Mouse (Mus musculus) R1 (cell line): ENCODE data around the gene 4930426L09Rik.
A peak's percentile ranks its signal among the peaks of the same experiment; 100 is the strongest.
"Not testable (repeated sequence)": the region's sequence is repeated elsewhere in the genome, so short reads cannot be mapped to it uniquely, and the experiment has no call there.

ENCODE experiments used
- DNase-seq: peaks from one replicate; pipeline ENCODE4 v3.0.0-alpha.2; 2018; ENCODE audit warnings: low read depth, low spot score

Gene 4930426L09Rik

DNA sequence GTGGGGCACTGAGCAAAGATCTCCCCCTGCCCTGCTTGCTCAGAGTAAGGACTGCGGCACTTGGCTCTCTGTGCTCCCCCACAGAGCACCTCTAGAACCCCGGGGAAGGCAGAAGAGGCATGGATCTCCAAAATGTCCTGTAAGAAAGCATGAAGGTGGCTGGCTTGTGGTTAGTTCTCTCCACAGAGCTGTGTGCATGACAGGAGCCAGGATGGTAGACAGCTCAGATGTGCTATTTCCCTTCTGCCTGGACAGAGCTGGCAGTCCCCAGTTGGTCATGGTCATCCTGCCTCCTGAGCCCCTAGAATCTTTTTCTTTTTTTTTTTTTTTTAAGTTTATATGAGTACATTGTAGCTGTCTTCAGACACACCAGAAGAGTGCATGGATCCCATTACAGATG, 27.7 kb upstream of the 4930426L09Rik start:
- no peak for DNase-seq

DNA sequence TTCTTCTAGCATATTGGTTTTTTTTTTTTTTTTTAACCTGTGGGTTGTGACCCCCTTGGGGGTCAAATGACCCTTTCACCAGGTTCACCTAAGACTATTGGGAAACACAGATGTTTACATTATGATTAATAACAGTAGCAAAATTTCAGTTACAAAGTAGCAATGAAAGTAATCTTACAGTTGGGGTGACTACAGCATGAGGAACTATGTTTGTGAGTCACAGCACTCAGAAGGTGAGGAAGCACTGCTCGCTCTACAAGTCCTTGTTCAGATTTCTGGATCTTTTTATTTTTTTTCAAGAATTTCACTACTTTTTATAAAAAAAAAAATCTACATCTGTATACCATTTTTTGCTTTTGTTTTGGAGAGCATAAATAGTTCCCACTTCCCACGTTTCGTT, 26.6 kb upstream of the 4930426L09Rik start:
- no peak for DNase-seq

DNA sequence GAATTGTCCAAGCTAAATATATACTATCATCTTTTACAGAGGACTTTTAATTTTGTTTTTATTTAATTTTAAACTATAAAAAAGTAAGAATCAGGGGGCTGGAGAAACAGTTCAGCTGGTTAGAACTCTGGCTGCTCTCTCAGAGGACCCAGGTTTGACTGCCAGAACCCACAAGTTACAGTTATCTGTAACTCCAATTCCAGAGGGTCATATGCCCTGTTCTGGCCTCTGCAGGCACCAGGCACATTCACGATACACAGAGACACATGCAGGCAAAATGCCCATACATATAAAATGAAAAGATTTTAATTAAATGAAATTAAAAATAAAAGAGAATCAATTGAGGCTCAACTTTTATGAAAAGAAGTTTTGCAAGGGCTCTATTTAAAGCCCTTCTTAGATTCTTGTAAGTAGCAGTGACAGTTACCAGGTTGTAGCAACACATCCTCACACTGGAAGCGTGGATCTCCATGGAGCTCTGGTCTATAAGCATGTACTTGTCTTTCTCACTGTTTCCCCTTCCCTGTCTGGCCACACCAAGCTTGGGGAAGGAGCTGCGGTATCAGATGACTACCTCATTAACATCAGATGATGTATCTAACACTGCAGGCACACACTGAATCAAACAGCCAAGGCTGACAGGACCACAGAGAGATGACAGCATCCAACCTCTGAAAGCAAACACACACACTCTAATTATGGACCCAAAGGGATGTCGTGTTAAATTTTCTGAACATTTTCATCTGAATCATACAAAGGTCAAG, 23.1 kb upstream of the 4930426L09Rik start:
- no peak for DNase-seq

DNA sequence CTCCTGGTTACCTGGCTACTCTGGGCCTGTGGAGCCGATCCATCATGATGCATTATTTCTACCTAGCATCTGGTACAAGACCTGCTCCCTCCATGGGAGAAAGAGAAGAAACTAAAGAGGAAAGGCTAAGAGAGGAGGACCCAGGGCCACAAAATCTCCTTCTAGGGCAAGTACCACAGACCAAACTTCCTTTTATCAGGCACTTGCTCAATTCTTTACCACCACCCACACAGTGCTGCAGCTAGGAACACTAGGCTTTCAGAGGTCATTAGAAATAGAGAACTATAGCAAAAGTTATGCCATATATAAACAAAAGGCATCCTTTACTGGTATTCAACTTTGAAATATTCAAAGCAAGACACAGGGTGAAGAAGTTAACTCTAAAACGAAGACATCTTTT, 22.0 kb upstream of the 4930426L09Rik start:
- DNase-seq, result no peak

DNA sequence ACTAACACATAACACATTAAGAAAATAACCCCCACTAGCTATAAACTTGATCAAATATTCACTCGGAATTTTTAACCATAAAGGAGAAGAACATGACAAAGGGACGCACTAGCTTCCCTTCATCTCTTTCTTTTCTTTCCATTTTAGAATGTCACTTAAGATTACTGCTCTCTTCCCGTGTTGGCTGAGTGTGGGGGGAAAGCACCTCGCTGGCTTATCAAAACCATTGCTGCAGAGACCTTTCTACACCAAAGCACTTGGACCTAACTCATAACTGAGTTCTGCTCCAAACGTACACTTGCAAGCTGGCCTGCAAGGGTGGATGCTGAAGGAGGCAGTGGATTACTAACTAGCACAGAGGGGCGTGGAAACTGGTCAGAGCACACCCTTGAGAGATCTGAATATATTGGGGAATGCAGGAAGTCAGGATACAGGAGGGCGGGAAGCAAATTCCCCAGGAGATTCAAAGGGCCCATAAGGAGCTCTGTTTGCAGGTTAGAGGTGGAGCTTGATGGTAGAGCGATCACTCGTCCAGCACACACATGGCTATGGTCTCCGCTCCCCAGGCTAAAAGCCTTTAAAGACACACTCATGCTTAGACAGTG, 20.8 kb upstream of the 4930426L09Rik start:
- peak; percentile 78 for DNase-seq

DNA sequence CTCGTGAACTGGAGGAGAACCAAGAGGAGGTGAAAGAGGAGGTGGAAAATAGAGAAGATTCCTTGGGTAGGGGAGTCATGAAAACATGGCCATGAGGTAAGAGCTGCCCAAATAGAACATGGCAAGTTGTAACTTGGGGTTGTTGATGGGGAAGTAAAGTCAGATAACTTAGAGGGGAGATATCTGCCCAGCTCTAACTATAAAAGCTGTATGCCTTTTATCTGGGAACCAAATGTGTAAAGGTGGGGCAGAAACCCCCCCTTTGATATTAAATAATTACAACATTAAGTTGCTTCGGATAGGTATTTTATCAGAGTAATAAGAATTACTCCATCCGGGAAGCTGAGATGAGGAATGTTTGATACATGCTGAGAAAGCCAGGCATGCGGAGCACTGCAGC, 19.1 kb upstream of the 4930426L09Rik start:
- DNase-seq, result no peak

DNA sequence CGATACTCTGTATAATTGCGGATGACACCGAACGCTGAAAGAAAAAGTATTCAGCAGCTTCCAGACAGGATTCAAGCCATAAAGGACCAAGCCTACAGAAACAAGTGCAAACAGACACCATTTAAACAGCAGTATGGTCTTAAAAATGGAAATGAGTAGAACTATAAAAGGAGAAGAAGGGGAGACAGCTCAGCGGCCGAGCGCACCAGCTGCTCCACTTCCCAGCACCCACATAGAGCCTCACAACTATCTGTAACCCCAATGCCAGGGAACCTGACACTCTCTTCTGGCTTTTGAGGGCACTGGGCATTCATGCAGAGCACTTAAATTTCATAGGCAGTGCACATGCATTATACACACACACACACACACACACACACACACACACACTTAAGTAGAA, 18.5 kb upstream of the 4930426L09Rik start:
- no peak for DNase-seq

DNA sequence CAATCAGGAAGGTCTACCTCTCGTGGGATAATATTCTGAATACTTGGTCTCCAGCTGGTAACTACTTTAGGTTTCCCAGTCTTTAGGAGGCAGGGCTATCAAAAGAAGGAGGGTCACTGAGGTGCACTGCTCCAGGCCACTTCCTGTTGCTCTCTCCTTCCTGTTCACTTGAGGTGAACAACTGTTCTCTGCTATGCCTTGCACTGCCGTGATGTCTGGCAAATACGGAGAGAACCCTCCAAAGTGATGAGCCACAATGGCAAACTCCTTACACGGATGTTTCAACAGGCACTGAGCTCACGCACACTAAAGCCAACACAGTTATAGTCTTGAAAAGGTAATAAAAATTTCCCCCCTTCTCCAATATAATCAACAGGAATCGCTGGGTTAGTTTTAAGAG, 15.6 kb upstream of the 4930426L09Rik start:
- no peak for DNase-seq

DNA sequence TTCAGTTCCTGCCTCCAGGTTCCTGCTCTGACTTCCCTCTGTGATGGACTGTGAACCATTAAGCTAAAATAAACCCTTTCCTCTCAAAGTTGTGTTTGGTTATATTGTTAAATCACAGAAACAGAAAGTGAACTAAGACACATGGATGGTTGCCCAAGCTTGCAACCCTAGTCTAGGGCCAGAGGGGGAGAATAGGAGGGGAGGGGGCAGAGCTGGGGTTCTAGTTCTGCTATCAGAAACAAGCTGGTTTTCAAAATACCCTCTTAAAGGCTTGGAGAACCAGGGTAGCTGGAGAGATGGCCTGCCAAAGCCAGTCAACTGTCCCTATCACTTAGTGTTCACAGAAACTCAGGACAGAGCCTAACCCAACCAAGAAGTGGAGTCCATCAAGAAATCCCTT, 14.6 kb upstream of the 4930426L09Rik start:
- DNase-seq, result no peak

DNA sequence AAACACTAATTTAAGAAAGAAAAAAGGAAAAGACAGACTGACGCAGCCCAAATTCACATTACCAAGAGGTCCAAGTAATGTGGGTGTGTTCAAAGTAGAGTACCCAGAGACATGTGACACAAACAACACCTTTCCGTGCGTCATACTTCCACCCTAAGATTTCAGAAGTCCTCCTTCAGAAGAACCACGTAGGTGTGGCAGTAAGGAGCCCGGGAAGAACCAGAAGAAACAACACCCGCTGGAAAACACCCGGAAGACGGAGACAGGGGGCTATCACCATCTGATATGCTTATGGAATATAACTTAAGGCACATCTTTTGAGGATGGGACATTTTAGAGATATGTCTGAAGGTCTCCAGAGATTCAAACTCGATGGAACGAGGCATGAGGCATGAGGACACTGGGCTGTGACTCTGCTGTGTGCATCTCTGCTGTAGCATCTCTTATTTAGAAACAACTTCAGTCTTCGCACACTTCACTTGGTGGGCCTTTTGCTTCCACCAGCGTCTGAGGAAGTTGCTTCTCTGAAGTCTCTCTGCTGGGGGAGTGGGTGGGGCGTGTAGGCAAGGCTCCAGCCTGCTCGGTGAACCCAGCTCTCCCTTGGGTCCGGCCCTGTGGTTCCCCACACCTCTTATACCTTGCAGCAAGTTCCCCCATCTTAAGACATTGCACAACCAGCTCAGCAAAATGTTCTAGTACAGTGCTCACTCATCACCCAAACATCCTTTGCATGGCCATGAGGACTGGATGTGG, 13.9 kb upstream of the 4930426L09Rik start:
- DNase-seq, result no peak

DNA sequence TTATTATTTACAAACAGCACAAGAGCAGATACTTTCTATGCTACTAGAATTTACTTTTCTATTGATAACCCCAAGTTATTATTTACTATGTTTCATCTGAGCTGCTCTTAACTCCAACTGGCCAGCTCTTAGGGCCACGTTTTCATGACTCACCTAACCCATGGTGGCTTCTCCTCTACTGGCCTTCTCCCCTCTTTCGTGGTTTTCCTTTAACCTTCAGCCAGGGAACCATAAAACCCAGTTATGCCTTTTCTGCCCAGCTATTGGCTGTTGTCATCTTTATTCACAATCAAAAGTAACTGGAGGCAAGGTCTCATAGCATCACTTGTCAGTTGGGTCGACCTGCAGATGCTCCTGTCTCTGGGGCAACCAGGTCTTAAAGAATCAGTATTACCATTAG, 12.6 kb upstream of the 4930426L09Rik start:
- no peak for DNase-seq

DNA sequence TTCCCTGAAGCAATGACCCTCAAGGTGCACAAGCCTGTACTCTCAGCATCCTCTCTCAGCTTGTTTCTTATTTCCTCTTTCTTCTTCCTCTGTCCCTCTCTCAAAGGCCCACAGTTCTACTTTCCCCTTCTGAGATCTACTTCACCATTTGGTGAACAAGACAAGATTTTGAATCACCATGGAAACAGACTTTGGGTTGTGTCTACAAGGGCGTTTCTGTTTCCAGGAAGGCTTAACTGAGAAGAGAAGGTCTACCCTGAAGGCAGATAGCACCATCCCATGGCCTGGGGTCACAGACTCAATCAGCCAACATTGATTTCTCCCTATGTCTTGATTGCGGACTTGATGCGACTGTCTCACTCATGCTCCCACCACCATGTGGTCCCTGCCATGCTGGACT, 9.3 kb upstream of the 4930426L09Rik start:
- DNase-seq, result no peak

DNA sequence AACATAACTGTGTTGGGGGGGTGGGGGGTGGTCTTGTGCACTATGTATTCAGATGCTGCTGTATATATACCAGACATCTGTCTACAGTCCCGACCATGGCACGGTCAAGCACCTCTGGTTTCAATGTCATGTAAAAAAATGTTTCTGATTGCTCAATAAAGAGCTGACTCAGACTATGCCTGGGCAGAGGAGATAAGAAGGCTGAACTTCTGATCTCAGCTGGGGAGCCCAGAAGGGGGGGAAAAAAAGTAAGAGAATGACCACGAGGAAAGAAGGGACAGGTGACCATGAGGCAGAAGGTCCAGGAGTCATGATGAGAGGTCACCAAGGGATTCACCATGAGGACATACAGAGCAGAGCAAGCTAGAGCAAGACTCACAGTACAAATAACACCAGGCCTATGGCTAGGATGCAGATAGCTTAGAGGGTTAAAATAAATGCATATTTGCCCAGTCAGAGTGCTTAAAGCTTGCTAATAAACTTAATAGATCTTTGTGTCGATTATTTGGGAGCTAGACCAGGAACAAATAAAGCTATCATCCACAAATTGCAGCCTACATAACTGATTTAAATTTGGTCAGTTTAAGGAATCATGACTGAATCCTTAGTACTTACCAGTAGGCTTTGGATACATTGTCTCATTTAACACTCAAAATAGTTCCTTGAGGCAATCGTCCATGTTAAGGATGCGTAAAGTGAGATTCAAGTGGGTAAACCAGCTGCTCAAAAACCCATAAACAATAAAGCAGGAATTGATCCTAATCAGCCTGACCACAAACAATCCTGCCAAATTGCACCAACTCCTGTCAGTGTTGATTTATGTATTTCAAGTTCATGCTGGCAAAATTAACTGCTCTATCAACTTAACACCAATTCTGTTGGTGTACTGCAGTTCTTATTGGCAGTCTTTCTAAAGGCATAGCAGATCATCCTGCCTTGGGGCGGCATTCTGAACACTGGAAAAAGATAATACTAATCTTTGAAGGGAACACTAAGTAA, 5.3 kb upstream of the 4930426L09Rik start:
- DNase-seq, result no peak

DNA sequence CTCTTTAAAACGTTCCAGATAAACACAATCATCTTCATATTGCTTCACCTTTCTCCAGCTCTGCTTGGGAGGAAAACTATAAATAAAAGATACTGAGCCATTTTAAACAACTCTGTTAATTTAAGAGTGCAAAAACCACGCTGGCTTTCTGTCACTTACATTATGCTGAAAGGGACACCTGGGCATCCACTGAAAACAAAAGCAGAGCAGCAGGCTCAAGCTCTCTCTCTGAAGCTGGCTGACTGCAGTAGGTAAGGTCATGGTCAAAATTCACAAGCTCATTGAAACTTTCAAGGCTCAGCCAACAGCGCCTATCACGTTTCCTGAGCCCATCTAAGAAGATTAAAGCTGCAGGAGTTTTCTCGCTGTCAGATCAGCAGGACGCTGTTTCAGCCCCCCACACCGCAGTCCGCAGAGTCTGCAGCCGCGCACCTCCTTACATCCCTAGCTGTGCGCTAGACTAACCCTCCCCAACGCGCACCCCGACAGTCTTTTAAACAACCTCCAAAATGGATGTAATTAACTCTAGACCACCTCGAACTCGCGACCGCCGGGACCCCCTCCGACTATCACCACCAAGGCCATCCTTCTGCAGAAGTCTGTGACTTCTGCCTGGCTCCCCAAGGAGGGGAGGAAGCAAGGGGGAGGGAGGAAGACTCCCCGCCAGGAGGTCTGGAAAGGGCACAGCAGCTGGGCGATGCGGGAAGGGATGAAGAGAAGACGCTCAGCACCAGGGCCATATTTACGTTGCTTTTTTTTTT, 1.5 kb upstream of the 4930426L09Rik start:
- peak; percentile 36 for DNase-seq

DNA sequence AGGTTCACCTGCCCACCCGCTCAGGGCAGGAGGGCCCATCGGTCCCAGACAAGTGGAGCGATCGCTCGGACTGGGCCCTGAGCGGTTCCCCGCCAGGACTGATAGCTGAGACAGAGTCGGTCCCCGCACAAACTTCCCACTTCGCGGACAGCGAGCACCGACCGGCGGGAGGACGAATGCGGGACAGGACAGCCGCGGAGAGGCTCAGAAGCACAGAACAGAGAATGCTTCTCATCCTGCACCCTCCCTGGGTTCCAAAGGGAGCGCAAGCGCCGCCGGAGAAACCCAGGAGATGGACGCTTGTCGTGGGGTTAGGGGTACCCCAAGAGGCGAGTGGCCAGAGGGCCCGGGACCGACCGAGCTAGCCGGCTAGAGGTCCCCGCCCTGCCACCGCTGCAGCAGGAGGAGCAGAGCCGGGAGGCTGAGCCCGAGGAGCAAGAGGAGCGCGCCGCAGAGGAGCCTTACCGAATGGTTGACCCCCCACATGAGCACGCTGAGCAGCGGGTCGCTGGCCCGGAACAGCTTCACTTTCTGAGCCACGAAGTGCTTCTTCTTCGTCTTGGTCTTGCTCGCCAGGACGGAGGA, 664 bp upstream of the 4930426L09Rik start:
- peak; percentile 57 for DNase-seq

DNA sequence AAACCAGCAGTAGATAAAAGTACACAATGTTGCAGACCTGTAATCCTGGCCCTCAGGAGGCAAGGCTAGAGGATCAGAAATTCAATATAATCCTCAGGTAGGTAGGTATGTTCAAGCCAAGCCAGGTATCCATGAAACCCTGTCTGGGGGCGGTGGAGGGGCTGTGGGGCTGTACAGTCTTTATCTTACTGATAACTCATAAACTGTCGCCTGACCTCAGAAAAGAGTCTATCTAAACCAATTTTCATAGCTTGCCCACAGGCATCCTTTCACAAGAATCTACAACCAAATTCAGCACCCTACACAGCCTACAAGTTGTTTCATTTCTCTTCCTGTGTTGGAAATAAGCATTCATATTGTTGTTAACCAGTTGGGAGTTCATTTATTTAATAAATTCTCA, 1.3 kb downstream of the 4930426L09Rik start:
- DNase-seq, result no peak

DNA sequence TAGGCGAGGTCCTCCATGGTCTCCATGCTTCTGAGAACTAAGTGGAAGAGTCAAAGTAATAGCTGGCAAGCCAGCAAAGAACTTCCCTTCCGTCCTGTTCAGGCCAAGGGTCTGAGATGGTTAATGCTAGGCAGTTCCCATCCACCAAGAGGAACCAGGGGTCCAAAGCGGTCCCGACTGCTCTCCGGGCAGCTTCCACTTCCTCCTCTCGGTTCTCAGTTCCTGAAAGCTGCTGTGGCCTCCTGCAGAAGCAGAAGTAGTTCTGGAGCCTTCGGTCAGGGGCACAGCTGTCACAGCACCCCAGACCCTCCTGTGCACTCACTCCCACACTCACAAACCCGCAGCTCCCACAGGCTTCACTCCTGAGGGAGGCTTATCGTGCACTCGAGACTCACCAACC, 6.7 kb downstream of the 4930426L09Rik start:
- no peak for DNase-seq

DNA sequence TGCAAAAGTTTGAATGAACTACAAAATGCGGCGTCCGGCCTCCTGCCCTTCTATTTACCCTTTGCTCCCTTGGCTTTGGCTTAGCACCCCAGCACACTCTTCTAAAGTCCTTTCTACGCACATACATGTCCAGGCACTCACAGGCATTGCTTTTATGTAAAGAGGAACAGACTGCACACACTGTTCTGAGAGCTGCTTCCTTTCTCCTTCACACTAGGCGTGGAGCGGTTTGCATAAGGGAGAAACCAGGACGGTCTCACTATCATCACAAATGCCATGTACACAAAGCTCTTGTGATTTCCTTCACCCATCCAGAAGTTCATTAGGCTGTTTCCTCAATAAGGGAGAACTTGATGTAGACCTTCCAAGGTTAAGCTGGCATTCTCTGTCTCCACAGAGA, 8.0 kb downstream of the 4930426L09Rik start:
- no peak for DNase-seq

DNA sequence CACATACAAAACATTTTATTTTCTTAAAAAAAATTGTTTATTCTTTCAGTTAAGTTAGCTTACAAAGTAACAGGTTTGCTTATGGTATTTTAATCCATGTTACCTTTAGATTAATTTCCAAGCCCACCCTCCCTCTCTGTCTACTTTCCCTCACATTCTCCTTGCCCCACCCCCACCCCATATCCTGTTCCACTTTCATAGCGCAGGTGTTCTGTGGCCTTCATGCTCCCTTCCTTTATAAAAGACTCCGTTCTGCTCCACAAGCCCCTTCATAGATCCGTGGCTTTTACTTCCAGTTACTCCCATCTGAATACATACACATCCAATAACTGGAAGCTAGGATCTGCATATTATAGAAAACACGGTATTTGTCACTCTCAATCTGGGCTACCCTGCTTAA, 9.4 kb downstream of the 4930426L09Rik start:
- no peak for DNase-seq

DNA sequence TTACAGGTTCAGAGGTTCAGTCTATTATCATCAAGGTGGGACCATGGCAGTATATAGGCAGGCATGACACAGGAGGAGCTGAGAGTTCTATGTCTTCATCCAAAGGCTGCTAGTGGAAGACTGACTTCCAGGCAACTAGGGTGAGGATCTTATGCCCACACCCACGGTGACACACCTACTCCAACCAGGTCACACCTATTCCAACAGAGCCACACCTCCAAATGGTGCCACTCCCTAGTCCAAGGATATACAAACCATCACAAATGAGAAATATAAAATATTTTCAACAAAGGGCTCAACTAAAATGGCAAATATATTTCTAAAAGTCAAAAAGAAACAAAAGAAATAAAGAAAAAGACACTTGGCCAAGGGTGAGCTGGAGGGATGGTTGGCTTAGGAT, 12.4 kb downstream of the 4930426L09Rik start:
- DNase-seq, result not testable (repeated sequence)
